Mouse (Mus musculus): Measurements from ENCODE around the gene Pald1. TPM values are rescaled to one million over a fixed set of nuclear protein-coding genes. Genes with fewer than 3 reads are reported as not detected.

Gene Pald1
- polyA plus RNA-seq, 1 experiment from 2014 or later: 28.1 TPM

DNA sequence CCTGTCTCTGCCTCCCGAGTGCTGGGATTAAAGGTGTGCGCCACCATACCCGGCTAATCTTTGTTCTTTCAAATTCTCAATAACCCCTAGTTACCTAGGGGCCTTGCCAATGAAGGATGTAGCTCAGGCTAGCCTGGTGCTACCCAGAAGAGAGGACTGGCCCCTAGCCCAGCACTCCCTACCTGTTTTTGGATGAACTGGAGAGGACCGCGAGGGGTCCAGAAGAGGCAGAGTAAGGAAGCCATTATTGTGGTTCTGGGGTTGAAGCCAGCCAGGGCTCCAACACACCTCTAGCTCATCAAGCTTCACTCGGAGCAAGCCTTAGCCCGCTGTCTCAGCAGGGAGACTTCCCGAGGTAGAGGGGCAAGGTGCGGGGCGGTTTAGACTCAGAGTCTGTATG is 34.3 kb upstream of the Pald1 start, which contains the start of gene Nodal:
TSS of gene Nodal (plus strand) at position 301 of the 400 bp plus-strand sequence.
- peak; percentile 46 for DNase-seq (ENCODE audit: low spot score)
- WGBS: 19% methylated on average over 10 of the region's 10 CpGs
- Histone ChIP-seq H3K4me3 (peak within 1 kb of the TSS; percentile 58), H3K27ac (peak within 1 kb of the TSS; percentile 56; the same call in 1 of the 2 replicates), H3K9me3 (replicated peaks) (no peaks in the 10 kb centered on the region), H3K4me1 (peaks cover 21% of the 10 kb centered on the region), H3K27me3 (ENCODE audit: low read depth, poor library complexity, severe bottlenecking) (peaks cover 79% of the 10 kb centered on the region), H3K36me3 (no peaks in the 10 kb centered on the region)

GRCm38 (mm10) chr10:61417046-61417445 is 33.7 kb upstream of the Pald1 start:
- no peaks in the 10 kb centered on the region for H3K9me3 ChIP-seq (replicated peaks)
- peaks cover 76% of the 10 kb centered on the region for H3K27me3 ChIP-seq (ENCODE audit: low read depth, poor library complexity, severe bottlenecking)
- no peaks in the 10 kb centered on the region for H3K36me3 ChIP-seq
- DNase-seq (ENCODE audit: low spot score): no peak
- 47% methylated on average over 2 of the region's 2 CpGs for WGBS
- H3K4me3 ChIP-seq: no peak overlapping the region
- peaks cover 21% of the 10 kb centered on the region for H3K4me1 ChIP-seq
- no peak overlapping the region for H3K27ac ChIP-seq

DNA sequence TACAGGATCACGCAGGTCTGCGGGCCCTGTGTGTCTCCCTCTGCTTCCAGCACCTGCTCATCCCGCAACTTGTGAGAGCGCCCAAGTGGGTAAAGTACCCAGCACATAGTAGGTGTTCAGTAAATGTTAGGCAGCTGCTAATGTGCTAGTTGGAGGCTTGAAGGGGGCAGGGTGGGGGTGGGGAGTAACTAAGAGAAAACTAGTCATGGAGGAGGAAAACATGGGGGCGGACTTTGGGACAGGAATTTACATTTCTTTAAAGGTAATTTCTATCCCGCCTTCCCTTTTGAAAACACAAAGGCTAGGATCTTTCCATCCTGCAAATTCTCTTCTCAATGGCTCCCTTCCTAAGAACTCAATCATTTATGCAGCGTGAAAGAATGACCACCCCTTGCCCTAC is 33.2 kb upstream of the Pald1 start:
- peaks cover 74% of the 10 kb centered on the region for H3K27me3 ChIP-seq (ENCODE audit: low read depth, poor library complexity, severe bottlenecking)
- no peak overlapping the region for H3K27ac ChIP-seq
- WGBS: 29% methylated on average over 7 of the region's 7 CpGs
- H3K36me3 ChIP-seq: no peaks in the 10 kb centered on the region
- H3K4me3 ChIP-seq: no peak overlapping the region
- DNase-seq (ENCODE audit: low spot score): no peak
- peaks cover 21% of the 10 kb centered on the region for H3K4me1 ChIP-seq
- H3K9me3 ChIP-seq (replicated peaks): no peaks in the 10 kb centered on the region

DNA sequence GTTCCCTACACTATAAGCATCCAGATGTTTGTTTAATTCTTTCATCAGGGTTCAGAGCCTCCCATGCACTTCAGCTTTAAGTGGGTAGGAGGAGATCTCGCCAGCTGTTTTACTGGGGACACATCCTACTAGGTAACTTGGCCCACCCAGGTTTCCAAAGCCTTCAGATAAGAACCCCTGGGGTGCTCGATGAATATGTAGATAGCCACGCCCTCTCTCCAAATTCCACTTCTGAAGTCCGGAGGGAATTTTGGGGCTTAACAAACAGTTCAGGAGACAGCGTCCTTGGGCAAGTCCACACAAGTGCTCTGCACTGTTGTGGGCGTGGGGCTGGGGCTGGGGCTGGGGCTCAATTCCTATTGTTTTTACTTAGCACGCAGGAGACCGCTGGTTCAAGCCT is 32.6 kb upstream of the Pald1 start:
- no peak for DNase-seq (ENCODE audit: low spot score)
- Histone ChIP-seq H3K27ac (no peak overlapping the region), H3K4me3 (no peak overlapping the region), H3K27me3 (ENCODE audit: low read depth, poor library complexity, severe bottlenecking) (peaks cover 69% of the 10 kb centered on the region), H3K4me1 (peaks cover 21% of the 10 kb centered on the region), H3K36me3 (no peaks in the 10 kb centered on the region), H3K9me3 (replicated peaks) (no peaks in the 10 kb centered on the region)
- 17% methylated on average over 8 of the region's 8 CpGs for WGBS

- no peak for DNase-seq (ENCODE audit: low spot score)
- Histone ChIP-seq H3K27me3 (ENCODE audit: low read depth, poor library complexity, severe bottlenecking) (peaks cover 63% of the 10 kb centered on the region), H3K4me1 (peaks cover 22% of the 10 kb centered on the region), H3K4me3 (no peak overlapping the region), H3K9me3 (replicated peaks) (no peaks in the 10 kb centered on the region), H3K27ac (no peak overlapping the region), H3K36me3 (no peaks in the 10 kb centered on the region)
- 67% methylated on average over 3 of the region's 3 CpGs for WGBS
These were observed 31.9 kb upstream of the Pald1 start for GRCm38 (mm10) chr10:61415240-61415639.

- peaks cover 47% of the 10 kb centered on the region for H3K27me3 ChIP-seq (ENCODE audit: low read depth, poor library complexity, severe bottlenecking)
- H3K36me3 ChIP-seq: no peaks in the 10 kb centered on the region
- 37% methylated on average over 21 of the region's 21 CpGs for WGBS
- no peak overlapping the region for H3K4me3 ChIP-seq
- no peak overlapping the region for H3K27ac ChIP-seq
- no peaks in the 10 kb centered on the region for H3K9me3 ChIP-seq (replicated peaks)
- DNase-seq (ENCODE audit: low spot score): no peak
- peaks cover 15% of the 10 kb centered on the region for H3K4me1 ChIP-seq
These were observed 29.7 kb upstream of the Pald1 start for GRCm38 (mm10) chr10:61412910-61413625.

GRCm38 (mm10) chr10:61410193-61410592 is 26.9 kb upstream of the Pald1 start:
- no peak for DNase-seq (ENCODE audit: low spot score)
- Histone ChIP-seq H3K27me3 (ENCODE audit: low read depth, poor library complexity, severe bottlenecking) (peaks cover 42% of the 10 kb centered on the region), H3K9me3 (replicated peaks) (no peaks in the 10 kb centered on the region), H3K4me1 (peaks cover 14% of the 10 kb centered on the region), H3K36me3 (no peaks in the 10 kb centered on the region), H3K4me3 (no peak overlapping the region), H3K27ac (no peak overlapping the region)
- WGBS: 31% methylated on average over 9 of the region's 9 CpGs

DNA sequence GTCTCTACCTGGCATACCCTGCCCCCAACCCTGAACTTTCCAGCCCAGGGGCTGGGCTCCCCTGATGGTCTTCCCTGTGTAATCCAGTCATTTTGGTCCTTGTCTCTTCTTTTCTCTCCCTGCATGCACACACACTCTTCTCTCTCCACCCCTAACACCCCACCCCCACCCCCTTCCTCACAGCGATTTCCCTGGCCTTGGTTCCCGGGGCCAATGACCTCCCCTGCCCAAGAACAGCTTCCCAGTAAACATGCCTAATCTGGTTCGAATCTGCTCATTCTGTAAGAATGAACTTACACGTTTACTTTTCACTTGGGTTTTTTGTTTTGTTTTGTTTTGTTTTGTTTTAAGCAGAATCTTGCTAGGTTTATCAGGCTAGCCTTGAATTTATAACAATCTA is 26.4 kb upstream of the Pald1 start:
- no peak overlapping the region for H3K4me3 ChIP-seq
- H3K4me1 ChIP-seq: peaks cover 14% of the 10 kb centered on the region
- H3K27me3 ChIP-seq (ENCODE audit: low read depth, poor library complexity, severe bottlenecking): peaks cover 38% of the 10 kb centered on the region
- H3K27ac ChIP-seq: no peak overlapping the region
- DNase-seq (ENCODE audit: low spot score): no peak
- 7% methylated on average over 4 of the region's 4 CpGs for WGBS
- no peaks in the 10 kb centered on the region for H3K36me3 ChIP-seq
- H3K9me3 ChIP-seq (replicated peaks): no peaks in the 10 kb centered on the region

- H3K9me3 ChIP-seq (replicated peaks): no peaks in the 10 kb centered on the region
- H3K4me3 ChIP-seq: no peak overlapping the region
- H3K27ac ChIP-seq: no peak overlapping the region
- DNase-seq (ENCODE audit: low spot score): no peak
- H3K4me1 ChIP-seq: peaks cover 14% of the 10 kb centered on the region
- 6% methylated on average over 10 of the region's 10 CpGs for WGBS
- H3K27me3 ChIP-seq (ENCODE audit: low read depth, poor library complexity, severe bottlenecking): peaks cover 31% of the 10 kb centered on the region
- H3K36me3 ChIP-seq: no peaks in the 10 kb centered on the region
These were observed 22.6 kb upstream of the Pald1 start for GRCm38 (mm10) chr10:61405958-61406357.

DNA sequence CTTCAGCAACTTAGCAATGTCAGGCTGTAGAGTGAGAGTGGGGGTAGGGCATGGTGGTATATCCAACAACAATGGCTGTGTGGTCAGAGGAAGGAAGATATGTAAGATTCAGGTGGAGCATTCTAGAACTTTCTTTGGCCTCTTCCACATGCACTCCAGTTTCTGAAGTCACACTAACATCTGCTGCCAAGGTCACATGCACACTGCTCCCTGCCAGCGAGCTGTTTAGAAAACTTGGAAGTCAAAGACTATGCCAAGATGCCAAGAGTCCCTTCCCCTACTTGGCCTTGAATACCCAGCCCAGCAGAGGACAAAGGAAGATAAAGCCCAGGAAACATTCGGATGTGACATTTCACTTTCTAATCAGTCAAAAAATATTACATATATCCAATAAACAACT is 19.6 kb upstream of the Pald1 start:
- H3K36me3 ChIP-seq: no peaks in the 10 kb centered on the region
- H3K4me1 ChIP-seq: peaks cover 8% of the 10 kb centered on the region
- DNase-seq (ENCODE audit: low spot score): no peak
- H3K9me3 ChIP-seq (replicated peaks): no peaks in the 10 kb centered on the region
- H3K4me3 ChIP-seq: no peak overlapping the region
- 91% methylated on average over 2 of the region's 2 CpGs for WGBS
- no peak overlapping the region for H3K27ac ChIP-seq
- peaks cover 23% of the 10 kb centered on the region for H3K27me3 ChIP-seq (ENCODE audit: low read depth, poor library complexity, severe bottlenecking)

DNA sequence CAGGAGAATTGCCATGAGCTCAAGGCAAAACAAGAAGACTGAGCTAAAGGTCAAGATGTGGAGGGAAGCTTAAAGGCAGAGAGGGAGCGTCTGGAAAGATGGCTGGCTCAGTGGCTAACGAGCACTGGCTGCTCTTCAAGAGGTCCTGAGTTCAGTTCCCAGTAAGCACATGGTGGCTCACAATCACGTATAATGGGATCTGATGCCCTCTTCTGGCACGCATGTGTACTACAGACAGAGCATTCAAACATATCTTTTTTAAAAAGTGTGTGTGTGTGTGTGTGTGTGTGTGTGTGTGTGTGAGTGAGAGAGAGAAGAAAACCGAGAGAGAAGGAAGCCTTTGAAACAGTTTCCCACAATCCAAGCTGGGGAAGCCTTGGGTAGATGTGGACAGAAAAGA is 19.1 kb upstream of the Pald1 start:
- no peak for DNase-seq (ENCODE audit: low spot score)
- WGBS: 76% methylated on average over 5 of the region's 5 CpGs
- Histone ChIP-seq H3K27me3 (ENCODE audit: low read depth, poor library complexity, severe bottlenecking) (peaks cover 18% of the 10 kb centered on the region), H3K9me3 (replicated peaks) (no peaks in the 10 kb centered on the region), H3K27ac (no peak overlapping the region), H3K4me3 (no peak overlapping the region), H3K4me1 (peaks cover 9% of the 10 kb centered on the region), H3K36me3 (no peaks in the 10 kb centered on the region)

DNA sequence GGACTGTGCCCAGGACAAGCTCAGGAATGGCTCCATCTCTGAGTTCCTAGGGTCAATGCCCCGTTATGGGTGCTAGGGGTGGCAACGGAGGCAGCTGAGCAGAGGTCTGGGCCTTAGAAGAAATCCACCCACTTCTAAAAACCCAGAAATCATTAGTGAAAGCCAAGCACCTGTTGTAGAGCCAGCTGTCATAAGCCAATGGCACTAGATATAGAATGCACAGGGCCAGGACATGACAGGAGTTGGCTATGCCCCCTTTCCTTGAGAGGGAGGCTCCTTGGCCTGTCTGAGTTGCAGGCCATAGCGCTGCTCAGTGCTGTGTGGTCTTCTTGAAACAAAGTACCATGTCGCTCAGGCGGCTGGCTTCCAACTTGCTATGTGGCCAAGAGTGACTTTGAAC is 17.1 kb upstream of the Pald1 start:
- 93% methylated on average over 5 of the region's 5 CpGs for WGBS
- H3K27ac ChIP-seq: no peak overlapping the region
- no peaks in the 10 kb centered on the region for H3K36me3 ChIP-seq
- peaks cover 5% of the 10 kb centered on the region for H3K4me1 ChIP-seq
- no peaks in the 10 kb centered on the region for H3K9me3 ChIP-seq (replicated peaks)
- no peak overlapping the region for H3K4me3 ChIP-seq
- no peak for DNase-seq (ENCODE audit: low spot score)
- H3K27me3 ChIP-seq (ENCODE audit: low read depth, poor library complexity, severe bottlenecking): peaks cover 2% of the 10 kb centered on the region

GRCm38 (mm10) chr10:61399156-61399734 is 15.9 kb upstream of the Pald1 start:
- no peaks in the 10 kb centered on the region for H3K9me3 ChIP-seq (replicated peaks)
- peak; percentile 85 for DNase-seq (ENCODE audit: low spot score)
- peak overlapping the region; percentile 58; the same call in 1 of the 2 replicates for H3K27ac ChIP-seq
- no peaks in the 10 kb centered on the region for H3K36me3 ChIP-seq
- H3K4me1 ChIP-seq: peaks cover 12% of the 10 kb centered on the region
- no peak overlapping the region for H3K4me3 ChIP-seq
- no peaks in the 10 kb centered on the region for H3K27me3 ChIP-seq (ENCODE audit: low read depth, poor library complexity, severe bottlenecking)
- 29% methylated on average over 13 of the region's 13 CpGs for WGBS
